In genomic region chr7:49504297-49504696, GRCm38 (mm10) we compare ENCODE assay signal across 11 mouse cellular contexts.
DNase-seq lines count a peak whose midpoint lies in the region; ATAC-seq lines count a peak whose summit lies in the region.
"Had no signal": no experiment of that assay in that cellular context is flagged by ENCODE, and none has a peak within 500 bp of the region (broad histone marks: within the 10 kb centered on the region; RNA-seq: fewer than 3 reads in every experiment).

No protein-coding gene starts in this region.

- no peaks in the 10 kb centered on the region for H3K9me3 ChIP-seq in kidney, embryonic 16.5 days (ENCODE audit: low read length)
- H3K9me3 ChIP-seq in hindbrain, embryonic 13.5 days, result no peaks in the 10 kb centered on the region
- H3K9me3 ChIP-seq in midbrain, embryonic 10.5 days (replicated peaks), result no peaks in the 10 kb centered on the region
- H3K9me3 ChIP-seq: lung, embryonic 15.5 days had no signal

- intact Hi-C loops in gastrocnemius, postnatal 14 days (cut with DNase I; ENCODE audit: low total_unique reads), result no loop called here

- 13% methylated on average over 3 of the region's 3 CpGs for WGBS in kidney, embryonic 16.5 days
- 5% methylated on average over 3 of the region's 3 CpGs for WGBS in hindbrain, embryonic 13.5 days
- WGBS in midbrain, embryonic 10.5 days, result 7% methylated on average over 3 of the region's 3 CpGs

- no peaks in the 10 kb centered on the region for H3K27me3 ChIP-seq in kidney, embryonic 16.5 days (ENCODE audit: insufficient read depth, low read length)
- no peaks in the 10 kb centered on the region for H3K27me3 ChIP-seq in hindbrain, embryonic 13.5 days
- H3K27me3 ChIP-seq in midbrain, embryonic 10.5 days (ENCODE audit: low read depth, poor library complexity, severe bottlenecking), result peaks cover 6% of the 10 kb centered on the region; the same call in 1 of the 2 replicates
- H3K27me3 ChIP-seq: lung, embryonic 15.5 days had no signal

- H3K4me3 ChIP-seq in kidney, embryonic 16.5 days (ENCODE audit: low read length), result no peak overlapping the region
- H3K4me3 ChIP-seq in hindbrain, embryonic 13.5 days, result no peak overlapping the region
- H3K4me3 ChIP-seq in midbrain, embryonic 10.5 days, result no peak overlapping the region
- H3K4me3 ChIP-seq: lung, embryonic 15.5 days had no signal

- peak overlapping the region; percentile 32; the same call in 1 of the 2 replicates for H3K9ac ChIP-seq in kidney, embryonic 16.5 days (replicated peaks; ENCODE audit: low read length)
- no peak overlapping the region for H3K9ac ChIP-seq in hindbrain, embryonic 13.5 days
- H3K9ac ChIP-seq: lung, embryonic 15.5 days had no signal

- peaks cover 34% of the 10 kb centered on the region for H3K4me1 ChIP-seq in kidney, embryonic 16.5 days (ENCODE audit: insufficient read depth, low read length)
- H3K4me1 ChIP-seq in hindbrain, embryonic 13.5 days (replicated peaks), result peaks cover 21% of the 10 kb centered on the region
- H3K4me1 ChIP-seq in midbrain, embryonic 10.5 days, result peaks cover 34% of the 10 kb centered on the region

- no peak for DNase-seq in kidney, adult 18-20 months
- DNase-seq in midbrain, embryonic 10.5 days (ENCODE audit: low spot score), result no peak
- DNase-seq in retina, embryonic 14.5 days (ENCODE audit: low spot score), result peak; percentile 58
- no peak for DNase-seq in gastrocnemius, postnatal 14 days
- DNase-seq: cerebellum, adult 2 months; thymus, postnatal 14 days had no signal

- no peak for ATAC-seq in kidney, embryonic 16.5 days (ENCODE audit: low FRiP score, low TSS enrichment)
- peak; percentile 52 for ATAC-seq in hindbrain, embryonic 13.5 days (ENCODE audit: low FRiP score)
- ATAC-seq in frontal cortex, adult (ENCODE audit: low TSS enrichment), result no peak

- H3K4me2 ChIP-seq in kidney, embryonic 16.5 days (replicated peaks; ENCODE audit: low read depth, low read length), result no peak overlapping the region
- 0 out of 2 replicates have a peak overlapping the region, but pooled peaks have one; percentile 3 for H3K4me2 ChIP-seq in hindbrain, embryonic 13.5 days
- H3K4me2 ChIP-seq: lung, embryonic 15.5 days had no signal

- no peaks in the 10 kb centered on the region for H3K36me3 ChIP-seq in kidney, embryonic 16.5 days (ENCODE audit: insufficient read depth, low read length)
- peaks cover 4% of the 10 kb centered on the region; the same call in 1 of the 2 replicates for H3K36me3 ChIP-seq in hindbrain, embryonic 13.5 days
- H3K36me3 ChIP-seq in midbrain, embryonic 10.5 days, result 0 out of 2 replicates have a peak, but pooled peaks cover 4% of the 10 kb centered on the region
- H3K36me3 ChIP-seq: G1E; lung, embryonic 15.5 days had no signal

- peak overlapping the region; percentile 41 for H3K27ac ChIP-seq in kidney, embryonic 16.5 days (ENCODE audit: low read length)
- H3K27ac ChIP-seq in hindbrain, embryonic 13.5 days, result peak overlapping the region; percentile 75
- peak overlapping the region; percentile 56 for H3K27ac ChIP-seq in midbrain, embryonic 10.5 days (replicated peaks)
- H3K27ac ChIP-seq: lung, embryonic 15.5 days had no signal
